Mouse (Mus musculus) T-helper 17 cell (primary cell): ENCODE results near the gene Maml1.

ENCODE experiments used
- in situ Hi-C, 2 experiments: fragments of 300-600 bp; cut with MboI, MseI; formaldehyde crosslinking; loops; 1 replicate in 1 of 2; 2 replicates in 1 of 2; pipeline ENCODE4 v1.15.1; 2025; ENCODE audit warnings: high pct_unique_total_duplicates in 2 of 2

The Maml1 gene

GRCm38 (mm10) chr11:50280053-50280452, 12.1 kb downstream of the Maml1 start:
- in situ Hi-C loops, result no loop called here

DNA sequence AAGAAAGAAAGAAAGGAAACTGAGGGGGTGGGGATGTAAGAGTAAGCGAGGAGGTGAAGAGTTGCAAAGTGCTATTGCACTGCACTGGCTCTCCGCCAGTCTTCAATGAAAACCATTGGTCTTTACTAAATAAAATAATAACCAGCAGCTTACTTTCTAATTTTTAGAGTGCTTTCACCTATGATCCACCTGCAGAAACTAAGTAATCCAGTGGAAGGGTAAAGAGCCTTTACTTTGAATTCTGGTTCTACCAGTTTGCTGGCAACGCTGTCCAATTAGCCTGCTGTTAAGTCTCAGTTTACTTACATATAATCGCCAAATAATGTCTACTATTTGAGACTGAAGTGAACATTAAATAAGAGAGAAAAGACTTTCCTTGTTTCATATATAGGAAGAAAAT, 13.1 kb downstream of the Maml1 start:
- in situ Hi-C loops, result no loop called here

- in situ Hi-C loops, result no loop called here
Measured at GRCm38 (mm10) chr11:50277706-50278105, 14.4 kb downstream of the Maml1 start.

- in situ Hi-C loops, result no loop called here
Measured at GRCm38 (mm10) chr11:50277025-50277424, 15.1 kb downstream of the Maml1 start.

- in situ Hi-C loops, result no loop called here
Measured at GRCm38 (mm10) chr11:50275568-50276151, 16.5 kb downstream of the Maml1 start.

DNA sequence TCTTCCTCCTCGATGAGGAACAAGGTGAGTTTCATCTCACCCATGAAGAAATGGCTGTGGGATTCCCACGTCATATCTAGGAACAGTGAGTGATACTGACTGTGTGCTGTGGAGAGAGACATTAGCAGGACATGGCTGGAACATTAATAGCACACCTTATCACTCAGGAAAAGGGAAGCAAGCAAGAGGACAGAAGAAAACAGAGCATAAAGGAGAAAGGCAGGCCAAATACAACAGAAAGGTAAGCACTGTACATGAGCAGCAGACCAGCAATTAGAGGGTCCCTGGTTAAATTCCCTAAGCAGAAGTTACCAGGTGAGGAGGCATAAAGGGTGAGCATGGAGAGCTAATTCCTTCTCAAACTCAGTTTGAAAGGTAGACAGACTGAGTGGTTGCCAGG, 17.0 kb downstream of the Maml1 start:
- in situ Hi-C loops, result no loop called here

GRCm38 (mm10) chr11:50272819-50273218, 19.3 kb downstream of the Maml1 start:
- in situ Hi-C loops, result no loop called here

DNA sequence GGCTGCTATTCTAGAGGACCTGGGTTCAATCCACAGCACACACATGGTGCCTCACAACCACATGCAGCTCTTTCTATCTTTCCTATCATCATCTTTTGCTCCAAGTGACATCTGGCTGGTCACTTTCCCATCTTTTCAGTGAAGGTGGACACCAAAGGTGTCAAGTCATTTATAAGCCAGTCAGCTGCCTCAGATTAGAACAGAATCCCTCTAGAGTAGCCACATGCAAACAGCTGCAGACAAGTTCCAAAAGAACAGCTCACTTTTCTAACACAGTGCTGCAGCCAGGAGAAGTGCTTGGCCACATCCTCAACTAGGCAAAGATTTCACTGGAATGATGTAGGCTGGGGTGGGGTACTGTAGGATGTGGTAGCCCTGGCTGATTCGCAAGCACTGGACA, 22.2 kb downstream of the Maml1 start:
- in situ Hi-C loops, result no loop called here

GRCm38 (mm10) chr11:50269163-50269562, 22.9 kb downstream of the Maml1 start:
- in situ Hi-C loops, result no loop called here

DNA sequence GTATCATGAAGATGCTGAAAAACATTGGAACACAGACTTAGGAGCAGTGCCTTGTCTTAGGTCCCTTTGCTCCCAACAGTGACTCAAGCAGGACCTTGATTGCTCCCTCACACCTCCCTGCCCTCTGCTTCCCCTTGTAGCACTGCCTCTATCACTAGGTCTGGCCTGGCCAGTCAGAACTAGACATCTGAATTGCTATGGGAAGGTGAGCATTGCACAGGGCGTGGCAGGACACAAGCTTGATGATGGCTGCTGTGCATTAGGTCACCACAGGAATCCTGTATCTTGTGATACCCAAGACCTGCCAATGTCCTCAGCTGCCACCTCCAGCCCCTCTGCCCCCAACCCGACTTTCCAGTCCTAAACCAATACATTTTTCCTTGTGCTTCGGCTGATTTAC, 25.1 kb downstream of the Maml1 start:
- in situ Hi-C loops, result no loop called here

GRCm38 (mm10) chr11:50265931-50266330, 26.2 kb downstream of the Maml1 start:
- in situ Hi-C loops, result no loop called here

- in situ Hi-C loops, result no loop called here
Measured at GRCm38 (mm10) chr11:50263198-50263597, 28.9 kb downstream of the Maml1 start.

DNA sequence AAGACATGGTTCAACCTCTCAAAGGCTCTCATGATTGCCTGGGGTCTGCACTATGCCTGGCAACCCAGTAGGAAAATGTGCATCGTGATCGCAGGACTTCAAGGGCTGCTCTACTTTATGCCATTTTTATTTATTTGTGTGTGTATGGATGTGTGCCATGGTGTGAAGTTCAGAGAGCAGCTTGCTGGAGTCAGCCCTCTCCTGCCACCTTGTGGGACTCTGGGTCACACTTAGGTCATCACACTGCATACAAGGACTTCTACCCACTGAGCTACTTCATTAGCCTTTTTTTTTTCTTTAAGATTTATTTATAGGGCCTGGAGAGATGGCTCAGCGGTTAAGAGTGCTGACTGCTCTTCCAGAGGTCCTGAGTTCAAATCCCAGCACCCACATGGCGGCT, 30.1 kb downstream of the Maml1 start:
- in situ Hi-C loops, result no loop called here

DNA sequence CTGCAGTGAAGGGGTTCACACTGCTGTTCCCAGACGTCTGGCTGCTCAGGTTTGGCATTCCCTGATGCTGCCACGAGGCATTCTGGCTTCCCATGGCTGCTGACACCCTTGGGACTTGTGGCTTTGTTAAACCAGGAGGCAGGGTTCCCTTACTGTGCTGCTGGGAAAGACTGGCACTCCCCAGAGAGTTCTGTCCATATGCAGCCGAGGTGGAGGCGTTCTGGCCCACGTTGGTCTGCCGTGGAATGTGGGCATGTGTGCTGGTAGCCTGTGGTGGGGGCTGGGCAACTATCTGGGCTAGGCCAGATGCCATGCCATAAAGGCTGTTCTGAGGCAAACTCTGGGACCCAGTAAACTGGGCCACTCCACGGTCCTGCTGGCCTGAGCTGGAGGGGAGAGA, 33.8 kb downstream of the Maml1 start:
- in situ Hi-C loops, result no loop called here

GRCm38 (mm10) chr11:50256615-50257014, 35.5 kb downstream of the Maml1 start:
- in situ Hi-C loops, result no loop called here

GRCm38 (mm10) chr11:50254010-50254580, 38.0 kb downstream of the Maml1 start:
- in situ Hi-C loops, result no loop called here

- in situ Hi-C loops, result no loop called here
Measured at GRCm38 (mm10) chr11:50253393-50253792, 38.7 kb downstream of the Maml1 start.

DNA sequence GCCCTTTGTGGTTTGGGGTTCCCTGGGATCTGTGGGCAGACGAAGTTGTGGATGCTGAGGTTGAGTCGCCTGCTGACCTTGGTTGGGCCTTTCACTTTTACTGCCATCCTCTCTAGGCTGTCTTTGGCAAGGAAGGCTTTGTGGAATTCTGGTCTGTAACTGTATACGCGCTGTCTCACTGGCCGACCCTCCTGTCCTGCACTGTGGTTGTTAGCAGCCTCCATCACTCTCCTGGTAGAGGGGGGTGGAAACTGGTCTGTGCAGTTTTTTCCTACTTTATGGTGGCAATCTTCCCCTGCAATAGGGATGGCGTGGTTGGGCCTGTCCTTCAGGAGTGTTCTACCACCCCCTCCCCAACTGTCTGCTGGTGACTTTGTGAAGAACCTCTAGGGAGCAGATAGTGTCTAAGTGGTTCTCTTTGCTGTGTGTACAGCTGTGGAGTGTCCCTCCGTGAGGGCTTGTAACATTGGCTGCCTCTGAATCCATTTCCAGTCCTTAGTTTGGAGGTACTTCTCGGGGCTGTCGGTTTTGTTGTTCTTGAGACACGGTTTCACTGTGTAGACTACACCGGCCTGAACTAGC, 39.3 kb downstream of the Maml1 start:
- in situ Hi-C loops, result no loop called here

GRCm38 (mm10) chr11:50252166-50252565, 39.9 kb downstream of the Maml1 start:
- in situ Hi-C loops, result no loop called here

DNA sequence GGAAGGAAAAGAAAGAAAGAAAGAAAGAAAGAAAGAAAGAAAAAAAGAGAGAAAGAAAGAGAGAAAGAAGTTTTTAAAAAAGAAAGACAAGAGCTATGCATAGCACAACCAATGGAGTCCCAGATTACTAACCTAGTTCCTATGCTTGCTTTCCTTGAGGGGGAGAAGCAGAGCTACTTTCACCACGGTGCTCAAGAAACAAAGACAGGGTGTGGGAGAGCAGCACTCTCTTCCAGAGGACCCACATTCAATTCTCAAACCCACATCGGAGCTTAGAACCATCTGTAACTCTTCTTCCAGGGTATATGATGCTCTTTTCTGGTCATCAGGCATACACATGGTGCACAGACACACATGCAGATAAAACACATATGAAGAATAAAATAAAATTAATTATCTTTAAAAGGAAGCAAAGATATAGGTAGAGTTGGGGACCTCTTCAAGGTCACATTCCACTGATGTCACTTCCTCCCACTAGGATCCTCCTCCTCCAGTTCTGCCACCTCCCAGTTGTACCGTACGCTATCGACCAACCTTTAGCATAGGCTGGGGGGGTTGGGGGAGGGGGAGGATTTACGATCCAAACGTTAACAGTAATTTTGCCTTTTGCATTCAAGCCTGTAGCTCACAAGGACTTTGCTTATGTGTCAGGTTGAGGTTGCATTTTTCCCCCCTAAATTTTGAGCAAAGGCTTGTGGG, 43.5 kb downstream of the Maml1 start:
- in situ Hi-C loops, result no loop called here

GRCm38 (mm10) chr11:50245269-50245668, 46.8 kb downstream of the Maml1 start:
- in situ Hi-C loops, result no loop called here

- in situ Hi-C loops, result no loop called here
Measured at GRCm38 (mm10) chr11:50243926-50244325, 48.2 kb downstream of the Maml1 start.
